Comparison of ENCODE assay signal across 8 mouse cellular contexts in genomic region chr2:37422306-37423304, GRCm38 (mm10). TPM values are rescaled to one million over a fixed set of nuclear protein-coding genes. Genes with fewer than 3 reads are reported as not detected.
DNase-seq lines count a peak whose midpoint lies in the region; ATAC-seq lines count a peak whose summit lies in the region.

Gene Rc3h2 (minus strand): TSS chr2:37422903.

- ATAC-seq in inflammation-experienced regulatory T-cells, adult 6 months = peak; percentile 98
- ATAC-seq in megakaryocyte-erythroid progenitor cell, adult 5-6 weeks (replicated peaks; ENCODE audit: low FRiP score, low TSS enrichment, poor library complexity, severe bottlenecking) = peak; percentile 97

- DNase-seq in adrenal gland, adult (ENCODE audit: inconsistent age in 2 of 2, low spot score in 1 of 2) = peak; percentile 96 to 99
- DNase-seq in embryo, embryonic 10.5 days (ENCODE audit: low spot score) = peak; percentile 97
- DNase-seq in gastrocnemius, postnatal 14 days = peak; percentile 95
- DNase-seq in left cerebral cortex, postnatal 10 days (ENCODE audit: extremely low spot score in 1 of 2, low spot score in 2 of 2) = peak; percentile 96 to 97
- peak; percentile 94 for DNase-seq in right cerebral cortex, postnatal 25 days
- peak; percentile 93 to 95 for DNase-seq in urinary bladder, postnatal 4 days (ENCODE audit: low spot score in 2 of 2)

- intact Hi-C loops in gastrocnemius, postnatal 14 days (cut with DNase I; ENCODE audit: low total_unique reads) = no loop called here
- intact Hi-C loops in left cerebral cortex, postnatal 10 days (cut with DNase I) = loop anchor here (10.0 kb wide), 1 partner anchor 352 kb away; the partner anchor contains the start of gene Crb2

RNA-seq across cellular contexts. Expression of gene Rc3h2, which starts in this region (rescaled TPM):
- 10 to 100 TPM; 30.4 to 33.4 TPM for total RNA-seq in gastrocnemius, postnatal 14 days (2021)
- polyA plus RNA-seq in inflammation-experienced regulatory T-cells, adult 6 months (2017; shearing (Covaris generic)) = 10 to 100 TPM; 24.1 to 32.8 (median 28.2) TPM
- 10 to 100 TPM; 91.1 to 93.3 TPM for total RNA-seq in left cerebral cortex, postnatal 10 days (2021)
- total RNA-seq in megakaryocyte-erythroid progenitor cell, adult 5-6 weeks (2014; fragmentation: Nextera tagmentation) = 37.6 and 40.7 TPM in 2 replicates
- total RNA-seq in megakaryocyte-erythroid progenitor cell, adult 5-6 weeks (2017) = 23.6 and 33.5 TPM in 2 replicates

Comparison
In these comparisons a context has a peak if more than half of its experiments do, and no peak if none do; other contexts are left out.
1. Peak in every context shown above with its lines: DNase-seq and ATAC-seq.